Mouse (Mus musculus) liver, embryonic 14.5 days (tissue): Measurements from ENCODE around the gene Flvcr1.

Experiments
- CTCF ChIP-seq: IDR thresholded peaks from 2 replicates; pipeline ENCODE4 v1.5.1; 2016; ENCODE audit warnings: antibody characterized with exemption, low read depth, control low read depth
- EP300 ChIP-seq: IDR thresholded peaks from 2 replicates; pipeline ENCODE4 v1.6.1; 2016; ENCODE audit warnings: antibody characterized with exemption, low read depth

DNA sequence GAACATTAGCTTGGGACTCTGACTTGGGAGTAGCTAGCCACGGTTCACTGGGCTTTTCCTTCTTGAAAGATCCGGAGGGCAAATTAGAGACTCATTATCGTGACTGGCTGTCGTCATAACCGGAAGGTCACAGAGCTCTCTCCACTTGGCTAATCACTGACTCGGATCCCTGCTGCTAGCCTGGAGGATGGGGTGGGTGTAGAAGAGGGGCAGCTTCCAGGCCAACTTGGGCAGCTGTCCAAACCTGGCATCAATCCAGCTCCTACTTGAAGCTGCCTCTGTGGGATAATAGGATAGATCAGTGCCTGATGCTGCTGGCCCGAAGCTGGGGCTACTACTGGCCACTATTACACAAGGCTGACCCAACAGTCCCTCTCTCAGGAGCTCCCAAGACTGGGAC is 30.4 kb downstream of the Flvcr1 start:
- TF ChIP-seq CTCF: no peak
- no peak for TF ChIP-seq EP300
